ENCODE assay signal across 16 mouse cellular contexts in genomic region chr7:6744281-6744904, GRCm38 (mm10). TPM values are rescaled to one million over a fixed set of nuclear protein-coding genes. Genes with fewer than 3 reads are reported as not detected.
DNase-seq lines count a peak whose midpoint lies in the region; ATAC-seq and TF ChIP-seq lines count a peak whose summit lies in the region.
"Had no signal": no experiment of that assay in that cellular context is flagged by ENCODE, and none has a peak within 500 bp of the region (broad histone marks: within the 10 kb centered on the region; RNA-seq: fewer than 3 reads in every experiment).

No protein-coding gene starts in this region.

- no peak overlapping the region for H3K9ac ChIP-seq in heart, postnatal 0 days (replicated peaks; ENCODE audit: low read depth, low read length)
- H3K9ac ChIP-seq in embryonic facial prominence, embryonic 11.5 days (replicated peaks; ENCODE audit: low read length): no peak overlapping the region
- H3K9ac ChIP-seq in limb, embryonic 11.5 days (ENCODE audit: low read length): no peak overlapping the region
- H3K9ac ChIP-seq: hindbrain, embryonic 15.5 days had no signal

- ATAC-seq in heart, postnatal 0 days (ENCODE audit: insufficient read depth, low read depth): no peak
- ATAC-seq in embryonic facial prominence, embryonic 11.5 days (replicated peaks; ENCODE audit: insufficient number of reproducible peaks, low FRiP score, low TSS enrichment, low read depth): peak; percentile 79; the same call in 1 of the 2 replicates
- ATAC-seq in limb, embryonic 11.5 days (ENCODE audit: insufficient number of reproducible peaks, low FRiP score, low TSS enrichment, low read depth): no peak; the same call in 1 of the 2 replicates
- ATAC-seq: forebrain, embryonic 16.5 days; Patski had no signal

- H3K36me3 ChIP-seq in heart, postnatal 0 days (replicated peaks; ENCODE audit: control insufficient read depth, insufficient read depth, low read length): no peaks in the 10 kb centered on the region
- H3K36me3 ChIP-seq in embryonic facial prominence, embryonic 11.5 days (replicated peaks; ENCODE audit: control insufficient read depth, insufficient read depth, low read depth, low read length): no peaks in the 10 kb centered on the region
- peaks cover 3% of the 10 kb centered on the region; the same call in 1 of the 2 replicates for H3K36me3 ChIP-seq in limb, embryonic 11.5 days (ENCODE audit: control insufficient read depth, insufficient read depth, low read length)
- H3K36me3 ChIP-seq: hindbrain, embryonic 15.5 days had no signal

- no peak overlapping the region for H3K4me2 ChIP-seq in heart, postnatal 0 days (ENCODE audit: low read depth, low read length)
- H3K4me2 ChIP-seq in embryonic facial prominence, embryonic 11.5 days (ENCODE audit: low read depth, low read length): no peak overlapping the region
- no peak overlapping the region for H3K4me2 ChIP-seq in limb, embryonic 11.5 days (ENCODE audit: low read depth, severe bottlenecking)
- H3K4me2 ChIP-seq: hindbrain, embryonic 15.5 days had no signal

- 24% methylated on average over 10 of the region's 10 CpGs for WGBS in heart, postnatal 0 days
- 64% methylated on average over 10 of the region's 10 CpGs for WGBS in embryonic facial prominence, embryonic 11.5 days
- 22% methylated on average over 10 of the region's 10 CpGs for WGBS in limb, embryonic 11.5 days

- intact Hi-C loops in heart, postnatal 10 days (cut with DNase I): no loop called here

- no peaks in the 10 kb centered on the region for H3K27me3 ChIP-seq in heart, postnatal 0 days (ENCODE audit: control insufficient read depth, insufficient read depth, low read length)
- no peaks in the 10 kb centered on the region for H3K27me3 ChIP-seq in embryonic facial prominence, embryonic 11.5 days (ENCODE audit: control insufficient read depth, insufficient read depth, low read length)
- no peaks in the 10 kb centered on the region for H3K27me3 ChIP-seq in limb, embryonic 11.5 days (ENCODE audit: control insufficient read depth, insufficient read depth, low read length)
- H3K27me3 ChIP-seq: hindbrain, embryonic 15.5 days; megakaryocyte, embryonic 14.5 days; Patski had no signal

- H3K9me3 ChIP-seq in heart, postnatal 0 days (replicated peaks; ENCODE audit: control insufficient read depth, low read length): no peaks in the 10 kb centered on the region
- no peaks in the 10 kb centered on the region for H3K9me3 ChIP-seq in embryonic facial prominence, embryonic 11.5 days (replicated peaks; ENCODE audit: control insufficient read depth, low read length)
- no peaks in the 10 kb centered on the region for H3K9me3 ChIP-seq in limb, embryonic 11.5 days (ENCODE audit: control insufficient read depth, low read length)
- H3K9me3 ChIP-seq: hindbrain, embryonic 15.5 days had no signal

- no peak for TF ChIP-seq CTCF in heart, postnatal 0 days (IDR thresholded peaks at IDR 0.05; ENCODE audit: low read depth)

- no peak overlapping the region for H3K4me3 ChIP-seq in heart, postnatal 0 days (ENCODE audit: low read depth, low read length)
- H3K4me3 ChIP-seq in embryonic facial prominence, embryonic 11.5 days (ENCODE audit: low read depth, low read length): no peak overlapping the region
- H3K4me3 ChIP-seq in limb, embryonic 11.5 days (ENCODE audit: low read depth, low read length): no peak overlapping the region
- H3K4me3 ChIP-seq: hindbrain, embryonic 15.5 days; megakaryocyte, embryonic 14.5 days had no signal

- no peaks in the 10 kb centered on the region for H3K4me1 ChIP-seq in heart, postnatal 0 days (ENCODE audit: control insufficient read depth, insufficient read depth)
- H3K4me1 ChIP-seq in embryonic facial prominence, embryonic 11.5 days (ENCODE audit: control insufficient read depth, insufficient read depth, low read length): no peaks in the 10 kb centered on the region
- peaks cover 11% of the 10 kb centered on the region for H3K4me1 ChIP-seq in limb, embryonic 11.5 days (ENCODE audit: control insufficient read depth, insufficient read depth, low read length)
- H3K4me1 ChIP-seq: megakaryocyte, embryonic 14.5 days had no signal

- H3K27ac ChIP-seq in heart, postnatal 0 days (ENCODE audit: low read depth): peak overlapping the region; percentile 30; the same call in 1 of the 2 replicates
- H3K27ac ChIP-seq in embryonic facial prominence, embryonic 11.5 days (replicated peaks; ENCODE audit: low read depth, low read length): no peak overlapping the region
- 0 out of 2 replicates have a peak overlapping the region, but pooled peaks have one; percentile 25 for H3K27ac ChIP-seq in limb, embryonic 11.5 days (replicated peaks; ENCODE audit: low read depth, low read length)

- TF ChIP-seq EP300 in heart, postnatal 0 days (IDR thresholded peaks at IDR 0.05; ENCODE audit: low read depth): no peak

- no peak for DNase-seq in heart, postnatal 0 days (ENCODE audit: low spot score)
- DNase-seq in heart, postnatal 10 days: no peak
- DNase-seq in embryo, embryonic 10.5 days (ENCODE audit: low spot score): peak; percentile 53
- peak; percentile 62 for DNase-seq in embryonic facial prominence, embryonic 11.5 days (ENCODE audit: low spot score)
- peak; percentile 47 for DNase-seq in limb, embryonic 11.5 days (ENCODE audit: low spot score)
- DNase-seq in thymus, postnatal 0 days (ENCODE audit: low spot score): no peak
- DNase-seq in Muller cell, postnatal 12 days (ENCODE audit: inconsistent ontology term): no peak
- DNase-seq in retina, embryonic 14.5 days (ENCODE audit: low spot score): no peak
- DNase-seq: cerebellum, adult 8-10 months; gastrocnemius, postnatal 36 days; kidney, postnatal 4 days had no signal

RNA-seq across cellular contexts. Expression of gene Usp29, which starts 14.0 kb away (rescaled TPM):
- total RNA-seq in heart, postnatal 0 days (2014; rRNA removed; ENCODE audit: low replicate concordance): 3.1 and 3.2 TPM in 2 replicates
- 1.7 and 2.2 TPM in 2 replicates for polyA plus RNA-seq in heart, postnatal 0 days (2015; fragmentation: Nextera tagmentation; extraction: Ambion mirVana)
- 1 to 10 TPM in 1 of 2 experiments, under 1 TPM in 1; 0.87 to 1.2 TPM for total RNA-seq in heart, postnatal 10 days (2021)
- polyA plus RNA-seq in embryonic facial prominence, embryonic 11.5 days (2014; fragmentation: Nextera tagmentation; extraction: Ambion mirVana): 13.3 and 15.2 TPM in 2 replicates
- 21.5 and 22.2 TPM in 2 replicates for polyA plus RNA-seq in limb, embryonic 11.5 days (2014; fragmentation: Nextera tagmentation; extraction: Ambion mirVana)
- polyA plus RNA-seq in thymus, postnatal 0 days (2015; fragmentation: Nextera tagmentation; extraction: Ambion mirVana): 0.06 and 0.23 TPM in 2 replicates
- total RNA-seq: monocyte, adult 5-6 weeks had no signal

RNA-seq across cellular contexts. Expression of gene Peg3, which starts 14.2 kb away (rescaled TPM):
- 53.7 and 55.9 TPM in 2 replicates for total RNA-seq in heart, postnatal 0 days (2014; rRNA removed; ENCODE audit: low replicate concordance)
- 26.3 and 28.5 TPM in 2 replicates for polyA plus RNA-seq in heart, postnatal 0 days (2015; fragmentation: Nextera tagmentation; extraction: Ambion mirVana)
- 10 to 100 TPM; 41.1 to 46.9 TPM for total RNA-seq in heart, postnatal 10 days (2021)
- polyA plus RNA-seq in embryonic facial prominence, embryonic 11.5 days (2014; fragmentation: Nextera tagmentation; extraction: Ambion mirVana): 200 and 207 TPM in 2 replicates
- polyA plus RNA-seq in limb, embryonic 11.5 days (2014; fragmentation: Nextera tagmentation; extraction: Ambion mirVana): 342 and 380 TPM in 2 replicates
- polyA plus RNA-seq in thymus, postnatal 0 days (2015; fragmentation: Nextera tagmentation; extraction: Ambion mirVana): 5.3 and 6.3 TPM in 2 replicates
- total RNA-seq: monocyte, adult 5-6 weeks had no signal

RNA-seq across cellular contexts. Expression of gene Zim1, which starts 48.1 kb away (rescaled TPM):
- total RNA-seq in heart, postnatal 0 days (2014; rRNA removed; ENCODE audit: low replicate concordance): 5.6 and 10.7 TPM in 2 replicates
- polyA plus RNA-seq in heart, postnatal 0 days (2015; fragmentation: Nextera tagmentation; extraction: Ambion mirVana): 1.3 and 1.6 TPM in 2 replicates
- total RNA-seq in heart, postnatal 10 days (2021): 1 to 10 TPM; 7.8 to 9.6 TPM
- polyA plus RNA-seq in embryonic facial prominence, embryonic 11.5 days (2014; fragmentation: Nextera tagmentation; extraction: Ambion mirVana): 2.8 and 2.9 TPM in 2 replicates
- 4.7 and 5.6 TPM in 2 replicates for polyA plus RNA-seq in limb, embryonic 11.5 days (2014; fragmentation: Nextera tagmentation; extraction: Ambion mirVana)
- polyA plus RNA-seq in thymus, postnatal 0 days (2015; fragmentation: Nextera tagmentation; extraction: Ambion mirVana): 0.38 and 0.48 TPM in 2 replicates
- total RNA-seq: monocyte, adult 5-6 weeks had no signal

Comparison
In these comparisons a context has a peak if more than half of its experiments do, and no peak if none do; other contexts are left out.
1. DNase-seq: peak in embryo, embryonic 10.5 days (single experiment), embryonic facial prominence, embryonic 11.5 days (single experiment) and limb, embryonic 11.5 days (single experiment); none in heart, postnatal 0 days (single experiment), heart, postnatal 10 days (0 of 2), thymus, postnatal 0 days (single experiment), Muller cell, postnatal 12 days (single experiment) and retina, embryonic 14.5 days (single experiment).